Mouse (Mus musculus) spleen, adult 2 months (tissue): ENCODE measurements around the gene Glis1.

ENCODE experiments used
- CTCF ChIP-seq: fragments of 200-500 bp; IDR thresholded peaks from 2 replicates; pipeline ENCODE4 v1.5.1; 2011; ENCODE audit warnings: mild to moderate bottlenecking, inconsistent platforms; ENCODE audit not compliant: insufficient read depth, insufficient read length, insufficient replicate concordance; ENCODE audit errors: extremely low read depth
- POLR2A ChIP-seq: fragments of 200-500 bp; IDR thresholded peaks from 2 replicates; pipeline ENCODE4 v1.6.1; 2011; ENCODE audit warnings: low read depth, low read length, inconsistent platforms

DNA sequence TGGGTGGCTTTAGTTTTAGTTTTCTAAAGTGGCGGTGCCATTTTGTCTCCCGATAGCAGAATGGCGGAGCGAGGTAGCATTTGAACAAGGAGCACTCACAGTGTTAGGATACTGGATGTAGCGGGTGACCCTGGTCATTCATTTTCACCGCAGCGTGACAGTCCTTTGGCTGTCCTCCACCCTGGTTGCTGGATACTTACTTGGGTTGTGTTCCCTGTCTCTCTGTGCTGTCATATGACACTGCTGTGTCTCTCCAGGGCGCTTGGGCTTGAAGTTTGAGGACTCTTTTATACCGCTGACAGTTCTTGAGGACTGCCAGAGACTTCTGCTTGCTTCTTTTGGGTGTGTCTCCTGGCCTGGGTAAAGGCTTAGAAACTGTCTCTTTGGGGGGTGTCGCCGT lies 80.6 kb downstream of the Glis1 start:
- TF ChIP-seq CTCF: no peak
- no peak for TF ChIP-seq POLR2A
